Mouse (Mus musculus) liver, postnatal 0 days (tissue): Measurements from ENCODE around the gene 4930579F01Rik.

ENCODE experiments used
- CTCF ChIP-seq: sonication (generic); IDR thresholded peaks from 2 replicates; pipeline ENCODE4 v1.5.1; 2016; ENCODE audit warnings: antibody characterized with exemption, low read depth
- EP300 ChIP-seq: IDR thresholded peaks from 2 replicates; pipeline ENCODE4 v1.6.1; 2016; ENCODE audit warnings: antibody characterized with exemption, low read depth, mild to moderate bottlenecking

- TF ChIP-seq CTCF (no peak), EP300 (no peak)
These were observed 38.6 kb downstream of the 4930579F01Rik start for GRCm38 (mm10) chr3:138155062-138155461.
